Mouse (Mus musculus) lung, embryonic 14.5 days (tissue): ENCODE results near the gene Spocd1. TPM values are rescaled to one million over a fixed set of nuclear protein-coding genes. Genes with fewer than 3 reads are reported as not detected.
A peak's percentile ranks its signal among the peaks of the same experiment; 100 is the strongest.
"Not testable (repeated sequence)": the region's sequence is repeated elsewhere in the genome, so short reads cannot be mapped to it uniquely, and the experiment has no call there.

ENCODE experiments used
- ATAC-seq: fragments of 200-750 bp; cut with Nextera tagmentation; 2 replicates; pipeline ENCODE4 v1.8.0; 2017; ENCODE audit warnings: mild to moderate bottlenecking, moderate TSS enrichment, moderate library complexity; ENCODE audit not compliant: insufficient read depth
- DNase-seq: peaks from one replicate; pipeline ENCODE4 v3.0.0-alpha.2; 2015
- H3K27ac ChIP-seq: fragments of 300-500 bp; sonication (generic); 2 replicates; pipeline ENCODE4 v1.5.1; 2014; ENCODE audit warnings: low read depth, mild to moderate bottlenecking, moderate library complexity
- H3K27me3 ChIP-seq: fragments of 300-500 bp; sonication (generic); 2 replicates; pipeline ENCODE4 v1.6.1; 2014; ENCODE audit warnings: low read length, control low read depth; ENCODE audit not compliant: insufficient read depth
- H3K36me3 ChIP-seq: fragments of 300-500 bp; sonication (generic); 2 replicates; pipeline ENCODE4 v1.6.1; 2014; ENCODE audit warnings: control low read depth; ENCODE audit not compliant: insufficient read depth
- H3K4me1 ChIP-seq: fragments of 300-500 bp; sonication (generic); 2 replicates; pipeline ENCODE4 v1.6.1; 2014; ENCODE audit warnings: antibody characterized with exemption, control low read depth; ENCODE audit not compliant: insufficient read depth
- H3K4me2 ChIP-seq: fragments of 300-500 bp; sonication (generic); 2 replicates; pipeline ENCODE4 v1.6.1; 2014; ENCODE audit warnings: mild to moderate bottlenecking
- H3K4me3 ChIP-seq: fragments of 300-500 bp; sonication (generic); 2 replicates; pipeline ENCODE4 v1.5.1; 2014; ENCODE audit warnings: low read depth, low read length
- H3K9ac ChIP-seq: fragments of 300-500 bp; sonication (generic); 2 replicates; pipeline ENCODE4 v1.6.1; 2014
- H3K9me3 ChIP-seq: fragments of 300-500 bp; sonication (generic); 2 replicates; pipeline ENCODE4 v1.6.1; 2016; ENCODE audit warnings: low read depth, low read length, control low read depth
- CTCF ChIP-seq: IDR thresholded peaks from 2 replicates; pipeline ENCODE4 v1.5.1; 2016; ENCODE audit warnings: antibody characterized with exemption, low read depth
- WGBS: fragments of 180-500 bp; shearing (Covaris S2); extraction: QIAGEN DNeasy Blood & Tissue Kit; methylation state at CpG from one replicate; pipeline ENCODE4 v1.1.7; 2014; 5-methylcytosine and 5-hydroxymethylcytosine counted together
- polyA plus RNA-seq: library from polyadenylated mRNA; unstranded; fragments of >200 nt; fragmentation: Nextera tagmentation; extraction: Ambion mirVana; gene quantifications from 2 replicates; pipeline ENCODE4 v1.2.1, GENCODE M21; 2014

Spocd1 gene
- polyA plus RNA-seq, 1 experiment from 2014 or later = not detected

DNA sequence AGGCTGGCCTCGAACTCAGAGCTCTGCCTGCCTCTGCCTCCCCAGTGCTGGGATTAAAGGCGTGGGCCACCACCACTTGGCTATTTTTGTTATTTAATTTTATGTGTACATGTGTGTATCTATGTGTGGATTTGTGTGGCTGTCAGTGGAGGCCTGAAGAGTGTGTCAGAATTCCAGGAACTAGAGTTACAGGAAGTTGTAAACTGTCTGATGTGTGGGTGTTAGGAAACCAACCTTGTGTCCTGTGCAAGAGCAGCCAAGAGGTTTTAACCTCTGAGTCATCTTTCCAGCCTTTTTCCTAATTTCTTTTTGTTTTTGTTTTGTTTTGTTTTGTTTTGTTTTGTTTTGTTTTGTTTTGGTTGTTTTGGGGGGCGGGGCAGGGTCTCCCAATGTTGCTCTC lies 34.2 kb upstream of the Spocd1 start:
- ATAC-seq (no peak), DNase-seq (no peak)
- WGBS = 86% methylated on average over 3 of the region's 3 CpGs
- Histone ChIP-seq H3K9ac (no peak overlapping the region), H3K4me1 (no peaks in the 10 kb centered on the region), H3K27me3 (no peaks in the 10 kb centered on the region), H3K27ac (no peak overlapping the region), H3K4me3 (no peak overlapping the region), H3K36me3 (no peaks in the 10 kb centered on the region), H3K9me3 (no peaks in the 10 kb centered on the region), H3K4me2 (no peak overlapping the region)
- TF ChIP-seq CTCF = no peak

DNA sequence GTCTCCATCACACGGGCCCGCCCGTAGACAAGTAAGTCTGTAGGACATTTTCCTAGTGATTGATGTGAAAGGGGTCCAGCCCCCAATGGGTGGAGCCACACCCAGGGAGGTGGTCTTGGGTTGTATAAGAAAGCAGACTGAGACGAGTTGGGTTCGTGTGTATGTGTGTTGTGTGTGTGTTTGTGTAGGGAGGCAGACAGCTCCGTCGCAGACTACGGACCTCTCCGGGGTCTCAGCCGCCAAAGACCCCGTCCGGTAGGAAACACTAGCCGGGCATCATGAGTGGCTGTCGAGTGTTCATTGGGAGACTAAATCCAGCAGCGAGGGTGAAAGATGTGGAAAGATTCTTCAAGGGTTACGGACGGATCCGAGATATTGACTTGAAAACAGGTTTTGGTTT lies 30.2 kb upstream of the Spocd1 start:
- not testable (repeated sequence) for H3K9ac ChIP-seq, H3K4me3 ChIP-seq, ATAC-seq, DNase-seq, H3K4me1 ChIP-seq, H3K9me3 ChIP-seq, H3K27ac ChIP-seq, H3K27me3 ChIP-seq, H3K4me2 ChIP-seq, H3K36me3 ChIP-seq
- WGBS = 94% methylated on average over 18 of the region's 18 CpGs

DNA sequence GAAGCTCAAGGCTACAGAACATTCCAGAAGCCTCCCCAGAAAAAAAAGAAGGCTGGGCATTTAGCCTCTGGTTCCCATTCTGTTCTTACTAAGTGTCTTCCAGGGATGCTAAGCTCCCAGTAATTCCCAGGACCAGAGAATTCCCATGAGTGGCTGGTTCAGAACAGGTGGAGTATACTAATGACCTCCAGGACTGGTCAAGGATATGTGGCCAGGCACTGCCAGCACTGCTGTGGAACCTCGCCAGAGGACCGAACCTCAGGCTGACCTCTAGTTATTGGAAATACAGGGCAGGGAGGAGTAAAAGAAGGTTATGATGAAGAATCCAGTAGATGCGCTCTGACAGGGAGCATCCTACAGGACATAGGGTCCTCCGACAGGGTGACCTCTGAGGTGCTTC lies 26.7 kb upstream of the Spocd1 start:
- DNase-seq = no peak
- TF ChIP-seq CTCF = no peak
- H3K27me3 ChIP-seq = no peaks in the 10 kb centered on the region
- H3K36me3 ChIP-seq = no peaks in the 10 kb centered on the region
- no peak overlapping the region for H3K4me2 ChIP-seq
- no peaks in the 10 kb centered on the region for H3K4me1 ChIP-seq
- no peak overlapping the region for H3K4me3 ChIP-seq
- ATAC-seq = no peak
- no peaks in the 10 kb centered on the region for H3K9me3 ChIP-seq
- no peak overlapping the region for H3K9ac ChIP-seq
- 75% methylated on average over 4 of the region's 4 CpGs for WGBS
- no peak overlapping the region for H3K27ac ChIP-seq

DNA sequence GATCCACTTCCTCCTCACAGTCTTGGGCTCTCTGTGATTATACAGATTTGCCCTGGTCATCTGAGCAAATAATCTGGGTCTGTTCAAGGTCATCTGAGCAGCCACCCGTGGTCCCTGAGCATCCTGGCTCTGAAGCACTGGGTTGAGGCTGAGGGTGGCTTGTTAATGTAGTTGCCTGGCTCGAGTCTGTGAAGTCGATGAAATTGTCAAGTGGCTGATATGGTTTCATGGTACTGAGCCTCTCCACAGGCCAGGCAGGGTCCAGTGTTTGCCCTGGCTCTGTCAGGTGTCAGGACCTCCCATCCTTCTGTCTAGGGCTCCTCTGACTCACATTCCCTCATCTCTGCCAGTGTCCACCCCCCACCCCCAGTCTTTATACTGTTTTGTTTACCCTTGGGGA lies 25.5 kb upstream of the Spocd1 start:
- Histone ChIP-seq H3K4me1 (no peaks in the 10 kb centered on the region), H3K4me3 (no peak overlapping the region), H3K36me3 (no peaks in the 10 kb centered on the region), H3K27ac (no peak overlapping the region), H3K4me2 (no peak overlapping the region), H3K27me3 (no peaks in the 10 kb centered on the region), H3K9me3 (no peaks in the 10 kb centered on the region), H3K9ac (no peak overlapping the region)
- no peak for TF ChIP-seq CTCF
- ATAC-seq (no peak), DNase-seq (no peak)
- WGBS = 41% methylated on average over 3 of the region's 3 CpGs

DNA sequence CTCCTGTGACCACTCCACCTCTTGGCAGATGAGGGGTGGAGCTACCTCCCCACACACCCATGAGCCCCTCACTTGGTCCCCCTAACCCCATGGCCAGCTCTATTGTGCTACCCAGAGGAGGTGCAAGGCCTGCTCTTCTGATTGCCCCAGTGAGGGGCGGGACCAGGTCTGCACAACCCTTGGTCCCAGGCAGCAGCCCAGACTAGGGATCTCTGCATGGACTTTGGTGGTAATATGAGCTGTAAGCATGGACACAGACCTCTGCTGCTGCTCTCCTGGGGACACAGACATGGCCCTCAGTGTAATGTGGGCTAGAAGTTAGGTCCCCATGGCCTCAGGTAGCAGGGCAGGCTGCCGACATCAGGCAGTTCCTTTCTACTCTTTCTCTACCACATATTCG lies 24.0 kb upstream of the Spocd1 start:
- ATAC-seq = no peak
- TF ChIP-seq CTCF = no peak

DNA sequence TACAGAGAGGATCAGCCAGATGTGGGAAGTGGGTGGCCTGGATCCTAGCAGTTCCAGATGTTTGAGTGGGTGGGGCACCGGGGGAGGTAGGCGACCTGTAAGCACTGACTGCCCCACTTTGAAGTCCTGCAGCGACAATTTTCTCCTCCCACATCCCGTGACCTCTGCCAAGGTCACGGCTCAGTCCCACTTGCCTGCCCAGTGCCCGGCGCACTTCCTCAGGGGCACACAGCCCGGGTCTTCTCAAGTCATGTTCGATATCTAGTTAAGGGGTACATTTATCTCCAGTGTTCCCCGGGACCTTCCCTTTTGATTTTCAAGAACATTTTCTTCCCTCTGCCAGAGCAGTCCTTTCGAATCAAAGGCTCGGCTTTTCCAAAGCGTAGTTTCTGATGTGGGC lies 23.0 kb upstream of the Spocd1 start:
- Histone ChIP-seq H3K36me3 (no peaks in the 10 kb centered on the region), H3K4me1 (no peaks in the 10 kb centered on the region), H3K27ac (no peak overlapping the region), H3K9ac (no peak overlapping the region), H3K9me3 (no peaks in the 10 kb centered on the region), H3K4me3 (no peak overlapping the region), H3K27me3 (no peaks in the 10 kb centered on the region), H3K4me2 (no peak overlapping the region)
- DNase-seq (no peak), ATAC-seq (no peak)
- no peak for TF ChIP-seq CTCF
- WGBS = 52% methylated on average over 13 of the region's 13 CpGs

More for the DNA sequence above, 24.0 kb upstream of the Spocd1 start:
- Histone ChIP-seq H3K9ac (no peak overlapping the region), H3K4me3 (no peak overlapping the region), H3K4me1 (no peaks in the 10 kb centered on the region), H3K27ac (no peak overlapping the region), H3K9me3 (no peaks in the 10 kb centered on the region), H3K27me3 (no peaks in the 10 kb centered on the region), H3K4me2 (no peak overlapping the region), H3K36me3 (no peaks in the 10 kb centered on the region)
- no peak for DNase-seq
- WGBS = 87% methylated on average over 3 of the region's 3 CpGs

DNA sequence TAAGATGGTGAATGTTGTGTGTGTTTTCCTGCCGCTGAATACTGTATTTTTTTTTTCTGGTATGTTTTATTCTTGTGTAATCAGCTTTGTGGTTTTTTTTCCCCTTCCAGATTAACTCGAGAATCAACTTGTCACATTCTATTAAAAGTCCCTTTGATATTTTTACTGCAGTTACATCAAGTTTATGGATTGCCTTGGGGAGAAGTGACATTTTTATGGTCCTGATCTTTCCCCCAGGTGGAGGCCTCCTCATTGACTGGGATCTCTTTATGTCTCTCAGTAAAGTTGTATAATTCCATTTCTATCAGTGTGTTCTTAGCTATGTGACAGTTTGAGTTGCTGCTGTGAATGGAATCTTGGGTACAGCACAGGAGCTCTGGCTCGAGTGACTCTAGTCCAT lies 20.2 kb upstream of the Spocd1 start:
- Histone ChIP-seq H3K9ac (no peak overlapping the region), H3K4me1 (peaks cover 5% of the 10 kb centered on the region), H3K27me3 (no peaks in the 10 kb centered on the region), H3K9me3 (no peaks in the 10 kb centered on the region), H3K4me3 (no peak overlapping the region), H3K27ac (no peak overlapping the region), H3K36me3 (no peaks in the 10 kb centered on the region), H3K4me2 (no peak overlapping the region)
- no peak for TF ChIP-seq CTCF
- DNase-seq (no peak), ATAC-seq (no peak)
- 57% methylated on average over 3 of the region's 3 CpGs for WGBS

DNA sequence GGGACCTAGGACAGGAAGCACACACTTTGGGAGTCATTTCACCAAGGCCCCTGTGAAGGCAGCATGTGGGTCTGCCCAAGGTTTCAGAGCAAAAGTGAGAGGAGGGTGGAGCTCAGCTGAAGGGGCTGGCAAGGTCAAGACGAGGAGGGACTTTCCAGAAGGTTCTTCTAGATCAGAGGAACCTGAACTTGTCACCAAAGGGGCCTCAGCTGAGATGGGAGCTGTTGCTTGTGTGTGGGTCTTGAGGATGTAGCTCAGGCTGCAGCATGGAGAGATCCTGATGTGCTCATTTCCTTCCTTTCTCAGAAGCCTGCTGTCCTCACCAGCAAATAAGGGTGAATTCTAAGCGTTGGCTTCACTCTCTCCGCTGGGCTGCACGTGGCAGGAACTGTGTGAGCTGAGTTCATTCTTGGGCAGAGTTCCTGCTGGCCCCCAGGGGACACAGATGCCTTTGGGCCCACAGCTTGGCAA lies 19.8 kb upstream of the Spocd1 start:
- Histone ChIP-seq H3K9me3 (no peaks in the 10 kb centered on the region), H3K4me3 (no peak overlapping the region), H3K9ac (no peak overlapping the region), H3K4me2 (no peak overlapping the region), H3K27me3 (no peaks in the 10 kb centered on the region), H3K27ac (no peak overlapping the region), H3K36me3 (no peaks in the 10 kb centered on the region), H3K4me1 (peaks cover 9% of the 10 kb centered on the region)
- 52% methylated on average over 4 of the region's 4 CpGs for WGBS
- ATAC-seq (no peak), DNase-seq (peak; percentile 15)
- no peak for TF ChIP-seq CTCF
